Mouse (Mus musculus) brown adipose tissue, adult 24 weeks (tissue): ENCODE results near the gene Add2. TPM values are rescaled to one million over a fixed set of nuclear protein-coding genes. Genes with fewer than 3 reads are reported as not detected.
"Not testable (repeated sequence)": the region's sequence is repeated elsewhere in the genome, so short reads cannot be mapped to it uniquely, and the experiment has no call there.

Source experiments
- H3K27ac ChIP-seq: fragments of 200-500 bp; replicated peaks from 2 replicates; pipeline ENCODE4 v1.5.1; 2012; ENCODE audit warnings: low read depth, mild to moderate bottlenecking, low read length
- H3K4me1 ChIP-seq: fragments of 200-500 bp; 2 replicates; pipeline ENCODE4 v1.6.1; 2012; ENCODE audit warnings: low read length, mixed read lengths; ENCODE audit not compliant: control insufficient read depth, insufficient read depth, insufficient read length
- H3K4me3 ChIP-seq: fragments of 200-500 bp; 2 replicates; pipeline ENCODE4 v1.5.1; 2012; ENCODE audit warnings: low read depth, mild to moderate bottlenecking, low read length, moderate library complexity; ENCODE audit not compliant: insufficient read depth
- polyA plus RNA-seq: library from polyadenylated mRNA; stranded (reverse); fragments of >200 nt; gene quantifications from 2 replicates; pipeline ENCODE4 v1.2.4, GENCODE M21; 2012; ENCODE audit not compliant: missing spikeins, insufficient read depth, insufficient read length

The Add2 gene
- polyA plus RNA-seq: not detected in 2 replicates

- Histone ChIP-seq H3K27ac (no peak within 1 kb of the TSS), H3K4me3 (no peak within 1 kb of the TSS), H3K4me1 (no peaks in the 10 kb centered on the region)
Measured at GRCm38 (mm10) chr6:86028601-86029322, at the start of gene Add2. Gene Add2 (plus strand): TSS chr6:86028681.

- not testable (repeated sequence) for H3K4me1 ChIP-seq, H3K27ac ChIP-seq, H3K4me3 ChIP-seq
Measured at GRCm38 (mm10) chr6:85978736-85979135, 49.7 kb upstream of the Add2 start.

GRCm38 (mm10) chr6:85984351-85984750 lies 44.1 kb upstream of the Add2 start:
- Histone ChIP-seq H3K27ac (no peak overlapping the region), H3K4me3 (no peak overlapping the region), H3K4me1 (no peaks in the 10 kb centered on the region)

- H3K4me3 ChIP-seq, H3K4me1 ChIP-seq, H3K27ac ChIP-seq: not testable (repeated sequence)
Measured at GRCm38 (mm10) chr6:85989570-85989969, 38.9 kb upstream of the Add2 start.

GRCm38 (mm10) chr6:85990774-85991173 lies 37.7 kb upstream of the Add2 start:
- H3K4me1 ChIP-seq, H3K4me3 ChIP-seq: not testable (repeated sequence)

GRCm38 (mm10) chr6:86003405-86003925 lies 25.0 kb upstream of the Add2 start:
- Histone ChIP-seq H3K27ac (no peak overlapping the region), H3K4me1 (no peaks in the 10 kb centered on the region), H3K4me3 (no peak overlapping the region)

More at GRCm38 (mm10) chr6:85990774-85991173, 37.7 kb upstream of the Add2 start:
- H3K27ac ChIP-seq: not testable (repeated sequence)

- Histone ChIP-seq H3K4me1 (no peaks in the 10 kb centered on the region), H3K4me3 (no peak overlapping the region), H3K27ac (no peak overlapping the region)
Measured at GRCm38 (mm10) chr6:86004271-86005148, 24.0 kb upstream of the Add2 start.

- no peak overlapping the region for H3K4me3 ChIP-seq
- no peaks in the 10 kb centered on the region for H3K4me1 ChIP-seq
- no peak overlapping the region for H3K27ac ChIP-seq
Measured at GRCm38 (mm10) chr6:86009980-86010379, 18.5 kb upstream of the Add2 start.

- H3K4me1 ChIP-seq, H3K27ac ChIP-seq, H3K4me3 ChIP-seq: not testable (repeated sequence)
Measured at GRCm38 (mm10) chr6:86014812-86015211, 13.7 kb upstream of the Add2 start.

- H3K27ac ChIP-seq: no peak within 1 kb of the TSS
- no peak within 1 kb of the TSS for H3K4me3 ChIP-seq
- H3K4me1 ChIP-seq: no peaks in the 10 kb centered on the region
Measured at GRCm38 (mm10) chr6:86015871-86016270, 12.6 kb upstream of the Add2 start, which contains the start of gene Figla. Gene Figla (plus strand): TSS chr6:86016171.

GRCm38 (mm10) chr6:86016793-86017350 lies 11.6 kb upstream of the Add2 start:
- Histone ChIP-seq H3K4me1 (no peaks in the 10 kb centered on the region), H3K4me3 (no peak overlapping the region), H3K27ac (no peak overlapping the region)

- Histone ChIP-seq H3K27ac (no peak overlapping the region), H3K4me3 (no peak overlapping the region), H3K4me1 (no peaks in the 10 kb centered on the region)
Measured at GRCm38 (mm10) chr6:86019415-86020237, 8.9 kb upstream of the Add2 start.

- Histone ChIP-seq H3K27ac (no peak overlapping the region), H3K4me1 (no peaks in the 10 kb centered on the region), H3K4me3 (no peak overlapping the region)
Measured at GRCm38 (mm10) chr6:86020948-86021347, 7.5 kb upstream of the Add2 start.

- Histone ChIP-seq H3K4me3 (no peak overlapping the region), H3K4me1 (no peaks in the 10 kb centered on the region), H3K27ac (no peak overlapping the region)
Measured at GRCm38 (mm10) chr6:86026632-86027292, 1.7 kb upstream of the Add2 start.
